Mouse (Mus musculus) urinary bladder, postnatal 14 days (tissue): ENCODE measurements at regions not wholly inside any gene's neighbourhood (a gene's known extent, or its start where the extent isn't known, plus 50 kb on each side); places are given as distances from the start of the nearest gene placed in this dataset.
A peak's percentile ranks its signal among the peaks of the same experiment; 100 is the strongest.

ENCODE experiments used
- DNase-seq: peaks from one replicate; pipeline ENCODE4 v3.0.0; 2021; ENCODE audit warnings: low spot score

DNA sequence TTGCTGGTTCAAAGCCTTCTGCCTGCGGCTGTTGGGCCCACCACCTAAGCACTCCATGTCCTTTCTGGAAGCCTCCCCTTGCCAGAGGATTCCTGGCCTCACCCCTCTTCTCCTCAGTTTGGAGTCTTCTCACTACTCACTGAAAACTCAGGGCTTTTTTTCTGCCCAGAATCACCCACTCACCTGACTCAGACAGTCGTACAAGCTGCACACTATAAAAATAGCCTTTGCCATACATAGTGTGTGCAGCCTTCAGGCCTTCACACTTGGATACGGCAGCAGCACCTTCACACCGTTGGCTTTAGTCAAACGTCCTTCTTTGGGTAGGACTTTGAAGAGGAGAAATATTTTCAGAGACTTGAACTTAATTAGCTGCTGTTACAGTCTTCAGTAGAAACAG is 205.3 kb upstream of the Mkln1 start:
- no peak for DNase-seq

DNA sequence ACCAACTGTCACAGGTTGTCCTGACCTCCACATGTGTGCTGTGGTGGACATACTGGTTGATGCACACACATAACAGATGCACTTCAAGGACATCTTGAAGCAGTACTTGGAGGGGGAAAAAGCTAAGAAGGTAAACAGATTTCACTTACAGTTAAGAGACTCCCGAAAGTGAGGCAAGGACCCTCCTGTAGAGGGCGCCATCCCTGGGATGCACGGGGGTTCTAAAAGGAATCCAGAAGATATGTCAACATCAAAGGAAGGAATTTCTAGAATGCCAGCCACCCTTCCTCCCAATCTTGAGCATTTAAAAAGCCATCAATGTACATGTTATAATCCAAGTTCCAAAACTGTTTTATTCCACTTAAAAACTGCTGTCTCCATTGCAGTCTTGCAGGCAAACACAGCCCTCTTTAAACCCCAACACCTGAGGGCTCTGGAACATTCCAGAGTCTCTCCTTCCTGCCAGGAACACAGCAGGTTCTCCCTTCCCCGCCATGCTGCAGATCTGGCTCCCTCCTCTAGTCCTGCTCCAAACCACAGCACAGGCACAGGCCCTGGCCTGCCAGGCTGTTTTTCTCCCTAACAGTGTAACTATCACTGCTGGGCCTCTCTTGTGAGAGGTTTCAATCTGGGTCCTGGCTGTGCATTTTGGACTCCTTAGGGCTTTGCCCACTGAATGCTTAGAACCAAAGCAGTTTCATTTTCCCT is 200.8 kb upstream of the Mkln1 start:
- DNase-seq = no peak

- no peak for DNase-seq
Observed at GRCm38 (mm10) chr6:31198340-31198739, 200.2 kb upstream of the Mkln1 start.

GRCm38 (mm10) chr6:31200705-31201104 is 197.8 kb upstream of the Mkln1 start:
- no peak for DNase-seq

DNA sequence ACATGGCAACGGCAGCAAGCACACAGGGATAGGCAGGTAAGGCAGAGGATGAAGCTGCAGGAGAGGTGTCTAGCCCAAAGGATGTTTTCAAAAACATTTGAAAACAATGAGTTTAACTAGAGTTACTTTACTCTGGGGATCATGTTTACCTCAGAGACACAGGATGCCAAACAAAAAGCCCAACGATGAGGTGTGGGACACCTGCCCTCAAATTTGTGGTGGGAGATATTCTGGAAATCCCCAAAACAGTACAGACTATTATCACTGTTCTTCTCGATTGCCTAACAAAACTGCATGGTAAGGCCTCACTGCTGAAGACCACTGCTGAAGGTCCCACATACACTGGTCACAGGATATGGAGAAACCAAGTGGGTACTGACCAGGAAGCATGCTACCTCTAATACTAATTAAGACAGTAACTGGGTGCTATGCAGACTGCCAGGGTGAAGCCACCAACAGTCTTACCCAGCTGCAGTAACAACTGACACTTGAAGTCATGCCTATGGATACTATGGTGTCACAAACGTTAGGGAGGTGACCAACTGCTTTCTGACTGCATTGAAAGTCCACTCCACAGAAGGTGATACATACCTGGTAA is 197.1 kb upstream of the Mkln1 start:
- no peak for DNase-seq

GRCm38 (mm10) chr6:31202594-31202993 is 195.9 kb upstream of the Mkln1 start:
- no peak for DNase-seq

DNA sequence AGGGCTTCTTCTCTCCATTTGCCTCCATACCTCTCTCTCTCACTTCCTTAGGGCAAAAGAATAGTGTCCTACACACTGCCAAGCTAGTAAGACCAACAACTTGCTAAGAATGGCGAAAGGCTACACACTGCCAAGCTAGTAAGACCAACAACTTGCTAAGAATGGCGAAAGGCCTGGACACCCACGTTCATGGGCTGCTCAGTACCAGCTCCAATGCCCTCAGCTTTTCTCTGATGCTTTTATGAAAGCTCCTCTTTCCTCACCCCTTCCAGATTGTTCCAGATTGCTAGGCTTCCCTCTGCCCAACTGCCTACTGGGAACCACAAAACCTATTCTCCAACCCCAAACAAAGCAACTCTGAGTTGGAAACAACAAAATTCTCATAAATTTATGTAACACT is 194.1 kb upstream of the Mkln1 start:
- DNase-seq = no peak

DNA sequence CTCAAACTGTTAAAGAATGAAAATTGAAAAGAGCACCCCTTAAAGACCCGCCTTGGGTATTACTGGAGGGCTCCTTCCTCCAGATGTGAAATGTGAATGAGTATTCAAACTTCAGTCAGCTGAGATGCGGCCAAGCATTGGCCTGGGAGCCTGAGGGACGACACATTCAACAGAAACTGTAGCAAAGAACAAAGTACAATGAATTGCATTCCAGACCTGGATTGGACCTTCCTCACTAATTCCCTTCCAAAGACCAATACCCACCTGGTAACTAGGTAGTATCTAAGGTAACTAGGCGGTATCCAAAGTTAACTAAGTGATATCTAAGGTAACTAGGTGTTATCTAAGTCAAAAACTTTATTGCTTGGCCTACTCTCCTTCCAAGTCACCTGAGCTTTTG is 193.7 kb upstream of the Mkln1 start:
- DNase-seq = no peak

GRCm38 (mm10) chr6:31206106-31206505 is 192.4 kb upstream of the Mkln1 start:
- DNase-seq = no peak

- no peak for DNase-seq
Observed at GRCm38 (mm10) chr6:31207231-31207630, 191.3 kb upstream of the Mkln1 start.

- DNase-seq = no peak
Observed at GRCm38 (mm10) chr6:31208224-31208623, 190.3 kb upstream of the Mkln1 start.

- no peak for DNase-seq
Observed at GRCm38 (mm10) chr6:31209411-31210139, 189.0 kb upstream of the Mkln1 start.

DNA sequence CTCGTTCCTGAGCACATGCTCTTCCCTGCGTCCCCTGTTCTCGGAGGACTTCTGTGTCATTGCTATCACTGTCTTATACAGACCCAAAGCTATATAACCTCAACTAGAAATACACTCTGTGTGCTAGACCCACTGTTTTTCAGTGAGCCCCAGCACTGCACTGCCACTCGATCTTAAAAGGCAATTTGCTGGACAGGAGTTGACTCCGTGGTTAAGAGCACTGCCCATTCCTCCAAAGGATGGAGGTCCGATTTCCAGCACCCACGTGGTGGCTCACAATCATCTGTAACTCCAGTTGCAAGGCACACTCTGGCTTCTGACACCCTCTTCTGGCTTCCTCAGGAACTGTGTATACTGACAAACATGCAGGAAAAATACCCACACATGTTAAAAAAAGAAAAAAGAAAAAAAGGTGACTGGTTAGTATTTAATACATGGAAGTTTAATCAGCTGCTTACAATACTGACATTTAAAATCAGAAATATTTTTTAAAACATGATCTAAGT is 188.3 kb upstream of the Mkln1 start:
- no peak for DNase-seq

DNA sequence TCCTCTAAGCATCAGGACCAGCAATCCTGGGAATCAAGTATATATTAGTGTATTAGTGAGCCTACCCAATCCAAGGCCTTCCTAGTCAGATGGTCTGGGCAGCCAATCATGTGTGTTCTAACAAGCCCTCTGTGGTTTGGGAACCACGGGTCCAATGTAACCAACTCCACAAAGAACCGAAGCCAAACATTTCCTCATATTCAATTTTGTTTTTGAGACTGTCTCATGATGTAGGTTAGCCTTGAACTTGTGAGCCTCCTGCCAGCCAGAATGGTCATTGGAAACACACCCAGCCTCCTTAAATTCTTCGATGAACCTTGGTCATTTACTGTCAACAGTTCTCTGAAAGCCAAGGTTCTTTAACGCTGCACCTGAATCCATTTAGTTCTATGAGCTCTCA is 187.4 kb upstream of the Mkln1 start:
- no peak for DNase-seq

GRCm38 (mm10) chr6:31211616-31212015 is 186.9 kb upstream of the Mkln1 start:
- DNase-seq = no peak

- DNase-seq = no peak
Observed at GRCm38 (mm10) chr6:31212080-31212479, 186.5 kb upstream of the Mkln1 start.

- DNase-seq = no peak
Observed at GRCm38 (mm10) chr6:31212694-31213093, 185.8 kb upstream of the Mkln1 start.

GRCm38 (mm10) chr6:31213161-31213560 is 185.4 kb upstream of the Mkln1 start:
- no peak for DNase-seq

- no peak for DNase-seq
Observed at GRCm38 (mm10) chr6:31215661-31216060, 182.9 kb upstream of the Mkln1 start.

DNA sequence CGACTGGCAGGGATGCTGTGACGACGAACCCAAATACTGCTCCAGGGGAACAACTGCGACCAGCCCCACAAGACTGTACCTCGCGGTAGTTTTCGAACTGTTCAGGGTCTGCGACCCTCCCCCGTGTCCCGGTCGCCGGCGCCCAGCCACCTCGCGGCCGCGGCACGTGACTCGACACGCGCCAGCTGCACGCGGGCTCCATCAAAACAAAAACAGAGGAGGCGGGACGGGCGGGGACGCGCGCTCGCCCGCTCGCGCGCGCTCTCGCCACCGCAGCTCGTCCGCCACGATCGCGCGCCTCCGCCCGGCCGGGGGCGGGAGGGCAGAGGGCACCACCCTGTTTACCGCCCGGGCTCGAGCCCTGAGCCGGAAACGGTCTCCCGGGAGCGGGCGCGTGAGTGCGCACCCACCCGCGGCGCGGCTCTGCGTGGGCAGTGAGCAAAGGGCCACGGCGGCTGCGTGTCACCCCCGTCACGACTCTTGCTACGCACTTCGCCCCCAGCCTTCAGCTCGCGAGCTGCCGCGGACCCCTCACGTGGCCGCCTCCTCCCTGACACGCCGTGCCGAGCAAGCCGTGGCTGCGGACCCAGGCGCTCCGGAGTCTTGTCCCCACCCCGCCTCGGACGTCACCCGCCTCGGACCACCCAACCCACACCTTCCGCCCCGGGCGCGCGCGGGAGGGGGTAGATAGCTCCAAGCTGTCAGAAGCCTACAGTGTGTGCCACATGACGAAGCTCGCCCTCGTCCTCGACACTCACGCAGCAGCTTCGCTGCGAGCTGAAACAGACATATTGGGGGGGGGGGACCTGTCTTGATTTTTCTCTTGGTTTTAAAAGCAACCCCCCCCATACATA is 182.1 kb upstream of the Mkln1 start:
- DNase-seq = peak; percentile 94

DNA sequence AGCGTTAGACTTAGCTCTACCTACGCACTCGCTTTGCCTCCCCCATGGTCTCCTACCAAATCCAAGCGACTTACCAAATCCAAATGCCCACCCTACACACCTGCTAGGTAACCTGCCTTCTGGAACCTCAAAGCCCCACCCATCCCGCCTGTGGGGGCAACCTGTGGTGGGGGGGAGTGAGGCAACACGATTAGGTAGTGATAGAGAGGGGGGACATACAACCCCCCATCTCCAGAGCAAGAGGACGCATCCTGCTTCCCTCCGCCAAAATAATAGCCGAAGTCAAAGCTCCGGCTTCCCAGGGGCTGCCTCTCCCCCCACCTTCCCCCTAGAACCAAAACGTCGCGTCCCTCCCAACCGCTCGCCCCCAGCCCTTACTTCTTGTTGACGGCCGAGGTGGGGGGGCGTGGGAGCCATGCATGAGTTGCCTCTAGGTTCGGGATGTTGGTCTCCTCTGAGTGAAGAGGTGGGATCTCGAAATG is 181.4 kb upstream of the Mkln1 start:
- peak; percentile 43 for DNase-seq

GRCm38 (mm10) chr6:31217641-31218138 is 180.8 kb upstream of the Mkln1 start:
- DNase-seq = peak; percentile 69
